Mouse (Mus musculus) frontal cortex, adult (tissue): ENCODE data around the gene Acbd4.

ENCODE experiments used
- ATAC-seq: cut with Nextera tagmentation; 2 replicates; pipeline ENCODE4 v1.9.2; 2017; ENCODE audit warnings: mild to moderate bottlenecking, moderate library complexity, mixed read lengths; ENCODE audit not compliant: low TSS enrichment

Gene Acbd4

GRCm38 (mm10) chr11:103141944-103142255 lies 40.4 kb downstream of the Acbd4 start:
- no peak for ATAC-seq

GRCm38 (mm10) chr11:103142441-103143182 lies 41.1 kb downstream of the Acbd4 start:
- ATAC-seq, result peak; percentile 89

DNA sequence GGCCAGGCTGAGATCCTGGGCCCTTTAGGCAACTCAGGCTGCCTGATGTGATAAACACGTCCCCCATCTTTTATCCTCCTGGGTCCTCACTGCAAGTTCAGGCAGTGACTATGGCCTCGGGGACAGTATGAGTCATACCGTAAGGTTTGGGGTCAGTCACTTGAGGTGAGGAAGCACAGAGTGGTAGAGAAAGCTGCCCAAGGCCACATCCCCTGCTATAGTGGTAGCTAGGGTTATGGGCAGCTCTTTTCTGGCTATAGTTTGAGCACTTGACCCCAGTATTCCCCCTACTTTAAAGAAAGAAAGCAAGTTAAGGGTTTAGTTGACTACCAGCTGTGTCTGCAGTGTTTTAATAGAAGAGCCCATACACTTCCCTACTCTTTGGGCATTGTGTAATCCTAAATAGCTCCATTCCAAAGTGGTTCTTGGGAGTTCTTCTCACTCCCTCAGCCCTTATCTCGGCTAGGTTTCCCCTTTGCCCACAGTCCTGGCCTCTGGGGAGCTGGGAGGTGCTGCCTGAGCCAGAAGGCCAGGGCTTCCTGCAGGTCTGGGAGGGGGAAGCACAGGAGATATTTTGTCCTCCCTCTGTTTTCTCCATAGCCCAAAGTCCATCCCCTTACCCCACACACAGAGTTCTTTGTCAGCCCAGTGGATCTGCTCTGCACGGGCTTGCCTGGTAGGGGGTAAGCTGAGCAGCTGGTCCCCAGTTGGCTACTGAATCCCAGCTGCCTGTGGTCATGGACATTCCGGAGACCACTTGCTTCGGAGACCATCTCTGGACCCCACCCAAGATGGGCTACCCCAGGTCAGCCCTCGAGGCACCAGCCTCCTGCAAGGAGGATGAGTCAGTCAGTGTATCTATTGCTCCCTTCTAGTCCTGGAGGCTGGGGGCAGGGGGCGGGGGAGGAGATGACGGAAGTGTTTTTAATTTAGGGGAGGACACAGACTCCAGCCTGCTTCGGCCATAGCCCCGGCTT lies 43.1 kb downstream of the Acbd4 start:
- no peak for ATAC-seq

DNA sequence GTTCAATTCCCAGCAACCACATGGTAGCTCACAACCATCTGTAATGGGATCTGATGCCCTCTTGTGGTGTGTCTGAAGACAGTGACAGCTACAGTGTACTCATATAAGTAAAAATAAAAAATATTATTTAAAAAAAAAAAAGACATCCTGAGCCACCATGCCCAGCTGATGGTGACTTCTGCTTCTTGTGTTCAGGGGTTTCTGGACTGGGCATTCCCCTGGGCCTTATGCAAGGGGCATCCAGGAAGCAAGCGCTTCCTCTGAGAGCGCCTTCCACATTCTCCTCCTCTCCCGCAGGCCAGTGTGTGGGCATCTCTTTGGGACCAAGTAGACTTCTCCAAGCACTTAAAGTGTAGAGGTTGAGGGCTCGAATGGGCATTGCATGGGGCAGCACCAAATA lies 44.9 kb downstream of the Acbd4 start:
- ATAC-seq, result no peak

GRCm38 (mm10) chr11:103147766-103148165 lies 46.3 kb downstream of the Acbd4 start:
- no peak for ATAC-seq

DNA sequence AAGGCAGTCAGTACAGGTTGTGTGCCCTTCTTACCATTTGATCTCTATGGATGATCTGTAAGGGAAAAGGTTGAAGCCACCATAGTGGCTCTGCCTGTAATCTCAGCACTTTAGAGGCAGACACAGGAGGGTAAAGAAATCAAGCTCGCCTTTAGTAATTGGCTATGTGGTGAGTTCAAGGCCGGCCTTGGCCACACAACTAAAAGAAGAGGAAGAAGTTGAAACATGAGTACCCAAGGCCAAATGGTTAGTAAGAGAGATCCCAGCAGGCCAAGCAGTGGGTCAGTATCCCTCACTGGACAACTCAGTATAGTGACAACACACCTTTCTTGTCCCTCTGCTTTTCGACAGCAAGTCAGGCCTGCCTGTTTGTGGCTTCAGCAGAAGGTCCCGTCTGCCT lies 48.3 kb downstream of the Acbd4 start:
- ATAC-seq, result no peak

DNA sequence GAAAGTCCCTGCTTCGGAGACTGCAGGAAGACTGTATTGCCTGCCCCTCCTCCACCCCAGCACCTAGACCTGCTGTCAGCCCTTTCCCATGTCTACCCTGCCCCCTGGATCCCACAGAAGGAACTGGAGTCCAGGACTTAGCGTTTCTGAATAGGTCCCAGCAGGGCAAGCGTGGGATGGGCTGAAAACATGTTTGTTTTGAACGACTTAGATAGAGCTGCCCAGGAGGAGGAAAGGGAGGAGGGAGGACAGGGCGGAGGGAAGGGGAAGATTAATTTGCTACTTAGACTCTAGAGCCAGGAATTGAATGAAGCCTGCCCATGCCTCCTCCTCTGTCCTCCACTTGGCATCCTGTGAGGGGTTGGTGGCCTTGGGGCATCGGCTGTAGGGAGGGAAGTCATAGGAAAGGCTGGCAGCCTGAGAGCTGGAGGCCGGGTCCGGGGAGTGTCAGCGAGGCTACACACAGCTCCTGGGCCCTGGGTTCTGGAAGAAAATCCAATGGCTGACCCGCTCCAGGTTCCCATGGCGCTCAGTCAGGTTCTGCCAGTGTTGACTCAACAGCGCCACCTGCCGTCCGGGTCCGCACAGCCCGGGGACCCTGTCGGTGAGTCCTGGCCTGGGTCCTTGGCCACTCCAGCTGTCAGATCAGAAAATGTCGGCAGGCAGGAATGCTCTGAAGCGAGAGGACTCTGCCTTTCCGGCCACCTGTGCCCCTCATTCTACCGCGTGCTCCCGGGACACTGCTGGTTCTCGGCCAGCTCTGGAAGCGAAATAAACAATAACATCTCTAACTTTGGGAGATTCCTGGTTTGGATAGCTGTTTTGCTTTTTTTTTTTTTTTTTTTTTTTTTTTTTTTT lies 57.4 kb downstream of the Acbd4 start:
- peak; percentile 94 for ATAC-seq

DNA sequence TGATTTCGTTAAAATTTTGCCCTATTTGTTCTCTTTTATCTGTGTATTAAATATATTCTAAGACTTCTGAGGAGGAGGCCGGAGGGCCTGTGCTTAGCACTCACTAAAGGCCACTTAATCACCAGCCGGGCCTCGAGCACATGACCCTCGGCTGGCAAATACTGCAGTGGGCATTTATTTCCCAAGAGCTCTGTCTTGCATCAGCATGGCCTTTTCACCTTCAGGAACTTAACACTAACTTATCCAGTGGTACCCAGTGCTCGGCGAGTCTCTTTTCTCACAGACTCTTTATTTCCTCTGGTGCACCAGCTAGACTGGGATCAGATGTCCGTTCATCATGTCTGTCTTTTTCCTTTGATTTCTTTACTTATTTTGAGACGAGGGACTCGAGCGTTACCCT lies 59.3 kb downstream of the Acbd4 start:
- ATAC-seq, result no peak

- ATAC-seq, result no peak
Measured at GRCm38 (mm10) chr11:103161449-103161848, 60.0 kb downstream of the Acbd4 start.
